Mouse (Mus musculus) gastrocnemius, postnatal 14 days (tissue): ENCODE measurements at regions not wholly inside any gene's neighbourhood (a gene's known extent, or its start where the extent isn't known, plus 50 kb on each side); places are given as distances from the start of the nearest gene placed in this dataset.

Experiments
- DNase-seq: peaks from one replicate; pipeline ENCODE4 v3.0.0; 2021; ENCODE audit warnings: mixed read lengths
- intact Hi-C: fragments of 180-260 bp; cut with DNase I; formaldehyde crosslinking; loops from one replicate; pipeline ENCODE4 v1.15.1; 2025; ENCODE audit warnings: low total_unique reads

DNA sequence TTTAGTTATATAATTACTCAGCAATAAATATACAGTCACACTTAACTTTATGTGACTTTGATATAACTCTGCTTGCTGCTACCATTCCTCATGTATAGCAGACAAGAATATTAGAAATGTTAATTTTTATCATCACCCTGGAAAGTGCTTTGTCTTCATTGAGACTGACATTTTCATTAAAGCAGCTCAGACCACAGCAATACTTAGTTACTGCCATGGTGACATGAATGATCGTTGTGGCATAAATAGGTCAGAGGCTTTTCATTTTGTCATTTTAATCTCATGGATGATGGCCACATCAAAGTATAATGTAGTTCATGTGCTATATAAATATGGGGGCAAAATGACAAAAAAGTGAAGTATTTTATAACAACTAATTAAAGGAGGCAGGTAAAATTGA, 498.1 kb downstream of the Slc22a22 start:
- intact Hi-C loops = no loop called here
- DNase-seq = no peak

GRCm38 (mm10) chr15:56975446-56976433, 501.7 kb downstream of the Slc22a22 start:
- DNase-seq = no peak
- intact Hi-C loops = no loop called here

GRCm38 (mm10) chr15:56970140-56970539, 507.3 kb downstream of the Slc22a22 start:
- no peak for DNase-seq
- intact Hi-C loops = no loop called here

DNA sequence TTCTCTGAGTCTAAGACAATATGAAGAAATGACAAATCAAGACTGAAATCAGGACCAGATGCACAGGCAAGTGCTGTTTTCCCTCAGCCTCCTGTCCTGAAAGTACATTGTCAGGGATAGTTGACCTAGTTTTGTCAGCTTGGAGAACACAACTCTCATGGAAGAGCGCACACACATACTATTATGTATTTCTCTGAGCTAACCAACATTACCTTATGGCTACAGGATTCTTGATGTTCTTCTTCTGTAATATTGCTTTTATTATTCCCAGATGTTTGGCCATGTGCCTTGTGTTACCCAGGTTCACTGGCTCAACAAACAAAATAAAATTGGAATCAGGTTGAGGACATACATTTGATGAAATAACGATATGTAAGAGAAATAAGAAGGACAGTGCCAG, 521.1 kb downstream of the Slc22a22 start:
- no peak for DNase-seq
- intact Hi-C loops = no loop called here

GRCm38 (mm10) chr15:56952176-56952575, 525.2 kb downstream of the Slc22a22 start:
- DNase-seq = no peak
- intact Hi-C loops = no loop called here

DNA sequence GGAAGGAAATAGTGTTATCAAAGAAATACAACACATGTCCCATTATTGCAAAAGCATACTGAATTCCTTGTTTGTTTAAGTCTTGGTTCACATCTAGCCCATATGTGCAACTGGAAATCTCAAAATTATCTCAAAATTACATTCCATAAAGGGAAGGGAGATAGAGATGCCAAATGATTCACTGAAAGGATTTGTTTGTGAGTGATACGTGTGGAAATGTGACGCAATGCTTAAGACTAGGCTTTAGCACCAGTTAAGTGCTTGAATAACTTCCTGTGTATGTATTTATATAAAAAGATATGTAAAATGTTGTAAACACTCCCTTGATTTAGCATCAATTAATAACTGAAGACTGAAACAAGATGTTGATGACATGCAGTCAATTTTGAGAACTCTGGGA, 526.6 kb downstream of the Slc22a22 start:
- DNase-seq = no peak
- intact Hi-C loops = no loop called here

- intact Hi-C loops = no loop called here
- DNase-seq = no peak
Measured at GRCm38 (mm10) chr15:56940891-56941290, 536.5 kb downstream of the Slc22a22 start.

- intact Hi-C loops = no loop called here
- DNase-seq = no peak
Measured at GRCm38 (mm10) chr15:56896553-56896952, 580.9 kb downstream of the Slc22a22 start.

GRCm38 (mm10) chr15:56881501-56881900, 595.9 kb downstream of the Slc22a22 start:
- DNase-seq = no peak
- intact Hi-C loops = no loop called here

DNA sequence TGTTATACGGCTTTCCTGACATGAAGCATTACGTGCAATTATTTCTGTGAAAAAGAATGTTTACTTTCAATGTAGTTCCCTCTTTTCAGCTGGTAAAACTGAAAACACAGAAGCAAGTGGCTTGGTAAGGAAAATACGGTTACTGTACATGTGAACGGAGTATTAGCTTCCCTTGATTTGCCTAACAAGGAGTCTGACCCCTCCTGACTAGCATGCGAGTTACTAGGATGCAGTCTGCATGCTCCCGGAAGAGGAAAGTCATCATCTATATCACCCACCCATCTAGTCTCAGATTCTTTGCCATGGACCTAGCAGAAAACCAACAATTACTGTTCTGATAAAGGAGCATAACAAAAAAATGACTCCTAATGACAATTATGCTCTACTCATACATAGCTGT, 611.5 kb downstream of the Slc22a22 start:
- intact Hi-C loops = no loop called here
- DNase-seq = no peak

DNA sequence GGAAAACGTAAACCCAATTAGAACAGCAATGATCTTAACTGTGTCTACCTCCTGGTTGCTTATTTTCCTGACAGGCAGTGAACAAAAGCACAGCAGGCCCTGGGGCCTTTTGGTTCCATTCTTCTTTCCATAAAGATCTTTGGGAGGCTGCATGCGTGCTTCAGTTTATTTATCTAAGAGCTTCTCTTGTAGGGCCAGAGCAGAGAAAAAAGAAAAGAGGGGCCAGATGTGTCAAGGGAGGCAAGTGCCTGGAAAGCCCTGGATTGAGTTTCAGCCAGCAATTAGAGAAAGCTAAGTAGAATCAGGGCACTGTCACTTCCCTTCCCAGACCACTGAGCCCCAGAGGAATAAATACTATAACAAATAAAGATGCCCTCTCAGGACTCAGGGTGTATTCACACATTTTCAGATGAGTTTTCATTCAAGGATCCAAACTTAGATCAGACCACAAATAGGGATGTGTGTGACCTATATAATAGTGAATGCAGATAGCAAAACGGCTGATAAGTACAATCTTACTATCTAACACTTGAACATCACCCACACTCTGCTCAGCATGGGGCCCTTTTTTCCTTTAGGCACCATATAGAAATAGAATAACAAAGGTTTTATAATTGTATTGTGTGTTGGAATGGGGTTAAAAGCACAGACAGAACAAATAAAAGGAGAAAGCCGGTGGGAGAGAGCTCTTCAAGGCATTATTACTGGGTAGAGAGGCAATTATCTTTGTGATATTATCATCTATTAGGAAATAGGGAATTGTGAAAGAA, 612.2 kb downstream of the Slc22a22 start:
- no peak for DNase-seq
- intact Hi-C loops = no loop called here

- no peak for DNase-seq
- intact Hi-C loops = loop anchor here (5.0 to 10.0 kb wide), 2 partner anchors 161 to 794 kb away; no protein-coding TSS in a partner anchor
Measured at GRCm38 (mm10) chr15:56858627-56859334, 618.6 kb downstream of the Slc22a22 start.

GRCm38 (mm10) chr15:56858134-56858533, 619.3 kb downstream of the Slc22a22 start:
- DNase-seq = no peak
- intact Hi-C loops = loop anchor here (5.0 to 10.0 kb wide), 2 partner anchors 161 to 793 kb away; no protein-coding TSS in a partner anchor

- peak; percentile 61 for DNase-seq
- intact Hi-C loops = loop anchor here (5.0 to 10.0 kb wide), 2 partner anchors 159 to 791 kb away; no protein-coding TSS in a partner anchor
Measured at GRCm38 (mm10) chr15:56856057-56856456, 621.4 kb downstream of the Slc22a22 start.

DNA sequence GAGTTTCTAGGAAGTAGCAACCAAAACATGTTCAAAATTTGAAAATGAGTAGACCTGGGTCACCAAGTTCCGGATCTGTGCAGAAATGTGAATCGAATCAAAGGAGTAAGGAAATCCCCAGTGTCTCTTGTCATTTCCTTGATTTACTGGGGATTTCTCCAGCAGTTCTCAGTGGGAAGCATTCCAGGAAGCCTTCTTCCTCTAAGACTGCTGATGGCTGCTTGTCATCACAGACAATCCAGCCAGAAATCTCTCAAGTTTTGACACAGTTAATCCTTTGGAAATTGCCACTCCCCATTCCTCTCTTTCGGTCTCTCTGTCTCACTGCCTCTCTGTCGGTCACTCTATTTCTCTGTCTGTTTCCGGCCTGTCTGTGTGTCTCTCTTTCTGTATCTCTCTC, 624.3 kb downstream of the Slc22a22 start:
- no peak for DNase-seq
- intact Hi-C loops = loop anchor here (10.0 kb wide), 1 partner anchor 788 kb away; no protein-coding TSS in a partner anchor

DNA sequence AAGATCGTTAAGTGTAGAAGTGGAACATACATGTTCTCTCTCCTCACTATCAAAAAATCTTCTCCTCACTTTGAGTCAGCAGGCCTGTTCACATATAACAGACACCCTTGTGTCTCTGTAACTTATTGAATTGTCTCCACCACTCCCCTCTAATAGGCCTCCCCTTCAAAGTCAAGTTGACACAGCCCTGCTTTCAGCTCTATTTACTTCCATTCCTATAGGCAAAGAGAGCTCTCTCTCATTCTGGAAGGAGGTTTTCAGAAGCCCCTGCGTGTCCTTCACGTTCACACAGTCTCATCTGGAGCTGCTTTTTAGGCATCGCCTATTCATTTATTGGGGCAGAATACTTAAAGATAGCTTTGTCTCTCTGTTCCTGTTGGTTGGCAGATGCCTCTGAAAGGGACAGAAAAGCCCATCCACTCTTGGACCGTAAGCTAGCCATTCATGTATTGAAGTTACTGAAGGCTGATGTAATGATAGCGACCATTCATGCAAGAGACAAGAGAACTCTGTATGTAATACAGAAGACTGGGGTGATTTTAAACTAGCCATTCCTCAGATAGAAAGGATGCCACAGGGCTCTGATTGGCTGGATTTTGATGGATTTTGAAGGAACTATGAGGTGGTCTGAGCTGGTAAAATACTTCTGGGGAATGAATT, 629.8 kb downstream of the Slc22a22 start:
- intact Hi-C loops = no loop called here
- DNase-seq = no peak

GRCm38 (mm10) chr15:56844574-56844973, 632.9 kb downstream of the Slc22a22 start:
- no peak for DNase-seq
- intact Hi-C loops = no loop called here

DNA sequence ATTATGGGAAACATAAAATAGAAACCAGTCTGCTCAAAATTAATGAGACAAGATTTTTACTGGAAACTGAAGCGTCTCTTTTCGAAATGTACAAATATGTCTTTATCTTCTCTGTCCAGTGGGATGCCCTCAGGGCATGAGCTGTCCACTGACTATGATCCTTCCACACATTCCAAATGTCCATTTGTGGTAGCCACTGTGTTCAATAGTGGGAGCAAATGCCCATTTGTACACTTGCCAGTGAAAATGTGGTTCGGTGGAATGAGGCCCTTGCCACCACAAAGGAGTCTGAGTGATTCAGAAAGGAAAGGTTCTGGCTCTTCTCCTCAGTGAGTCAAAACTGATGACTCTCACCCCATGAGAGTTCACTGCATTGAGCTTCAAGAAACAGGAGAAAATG, 635.9 kb downstream of the Slc22a22 start:
- intact Hi-C loops = no loop called here
- no peak for DNase-seq

- no peak for DNase-seq
- intact Hi-C loops = no loop called here
Measured at GRCm38 (mm10) chr15:56837292-56837691, 640.1 kb downstream of the Slc22a22 start.
